Mouse (Mus musculus) midbrain, embryonic 16.5 days (tissue): Measurements from ENCODE around the gene Alk. TPM values are rescaled to one million over a fixed set of nuclear protein-coding genes. Genes with fewer than 3 reads are reported as not detected.

Experiments
- ATAC-seq: fragments of 200-750 bp; cut with Nextera tagmentation; 2 replicates; pipeline ENCODE4 v1.8.0; 2017; ENCODE audit warnings: moderate TSS enrichment
- H3K27ac ChIP-seq: fragments of 300-500 bp; sonication (generic); 2 replicates; pipeline ENCODE4 v1.5.1; 2014; ENCODE audit warnings: mild to moderate bottlenecking, low read length, mixed read lengths
- H3K27me3 ChIP-seq: fragments of 300-500 bp; sonication (generic); 2 replicates; pipeline ENCODE4 v1.6.1; 2014; ENCODE audit warnings: low read depth, low read length, mixed read lengths; ENCODE audit not compliant: control insufficient read depth, insufficient read depth
- H3K36me3 ChIP-seq: fragments of 300-500 bp; sonication (generic); 2 replicates; pipeline ENCODE4 v1.6.1; 2014; ENCODE audit warnings: mild to moderate bottlenecking, low read length, moderate library complexity, mixed read lengths; ENCODE audit not compliant: control insufficient read depth, insufficient read depth
- H3K4me1 ChIP-seq: fragments of 300-500 bp; sonication (generic); 2 replicates; pipeline ENCODE4 v1.6.1; 2014; ENCODE audit warnings: mild to moderate bottlenecking, low read length, mixed read lengths; ENCODE audit not compliant: control insufficient read depth, insufficient read depth
- H3K4me2 ChIP-seq: fragments of 300-500 bp; sonication (generic); 2 replicates; pipeline ENCODE4 v1.6.1; 2014; ENCODE audit warnings: mild to moderate bottlenecking, low read length, mixed read lengths
- H3K4me3 ChIP-seq: fragments of 300-500 bp; sonication (generic); 2 replicates; pipeline ENCODE4 v1.5.1; 2014; ENCODE audit warnings: low read depth, mild to moderate bottlenecking, low read length, moderate library complexity, mixed read lengths
- H3K9ac ChIP-seq: fragments of 300-500 bp; sonication (generic); 2 replicates; pipeline ENCODE4 v1.6.1; 2014; ENCODE audit warnings: low read depth, low read length, mixed read lengths
- H3K9me3 ChIP-seq: fragments of 300-500 bp; sonication (generic); replicated peaks from 2 replicates; pipeline ENCODE4 v1.6.1; 2014; ENCODE audit warnings: mild to moderate bottlenecking, low read length, mixed read lengths; ENCODE audit not compliant: control insufficient read depth, poor library complexity, severe bottlenecking
- WGBS: fragments of 180-500 bp; shearing (Covaris S2); extraction: QIAGEN DNeasy Blood & Tissue Kit; methylation state at CpG from one replicate; pipeline ENCODE4 v1.1.7; 2014; 5-methylcytosine and 5-hydroxymethylcytosine counted together
- polyA plus RNA-seq: library from polyadenylated mRNA; unstranded; fragments of >200 nt; fragmentation: Nextera tagmentation; extraction: Ambion mirVana; gene quantifications from 2 replicates; pipeline ENCODE4 v1.2.1, GENCODE M21; 2015

The Alk gene
- 7.6 and 7.8 TPM in 2 replicates for polyA plus RNA-seq

DNA sequence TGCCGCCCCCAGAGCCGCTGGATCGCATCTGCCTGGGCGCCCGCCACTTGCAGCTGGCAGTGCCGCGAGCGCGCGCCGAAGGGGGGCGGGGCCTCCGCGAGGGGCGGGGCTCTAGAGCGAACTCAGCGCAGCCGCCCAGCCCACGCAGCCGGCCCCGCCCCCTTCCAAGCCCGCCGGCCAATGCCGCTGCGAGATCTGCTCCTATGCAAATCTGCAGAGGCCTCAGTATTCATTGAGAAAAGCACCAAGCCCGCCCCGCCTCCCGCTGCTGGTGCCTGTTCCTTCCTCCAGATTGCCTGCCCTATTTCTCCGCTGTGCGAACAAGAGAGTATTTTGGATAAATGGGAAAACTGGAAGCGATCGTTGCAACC, at the start of gene Alk:
Gene Alk, minus strand, starts transcription at position 18 of the 371 bp plus-strand sequence.
- Histone ChIP-seq H3K4me3 (peak within 1 kb of the TSS; percentile 71), H3K27ac (peak within 1 kb of the TSS; percentile 45; the same call in 1 of the 2 replicates), H3K27me3 (no peaks in the 10 kb centered on the region; the same call in none of the 2 replicates), H3K9me3 (no peaks in the 10 kb centered on the region), H3K9ac (peak within 1 kb of the TSS; percentile 74), H3K36me3 (no peaks in the 10 kb centered on the region), H3K4me2 (peak within 1 kb of the TSS; percentile 70), H3K4me1 (peaks cover 8% of the 10 kb centered on the region)
- WGBS, result under 1% methylated on average over 25 of the region's 32 CpGs
- ATAC-seq, result peak; percentile 95

GRCm38 (mm10) chr17:72652801-72653200, 48.4 kb upstream of the Alk start:
- H3K27ac ChIP-seq, result no peak overlapping the region
- peaks cover 1% of the 10 kb centered on the region; the same call in 1 of the 2 replicates for H3K4me1 ChIP-seq
- H3K9ac ChIP-seq, result no peak overlapping the region
- no peaks in the 10 kb centered on the region for H3K36me3 ChIP-seq
- H3K4me3 ChIP-seq, result no peak overlapping the region
- no peak overlapping the region for H3K4me2 ChIP-seq
- 79% methylated on average over 1 of the region's 1 CpGs for WGBS
- no peak for ATAC-seq
- no peaks in the 10 kb centered on the region for H3K9me3 ChIP-seq
- no peaks in the 10 kb centered on the region for H3K27me3 ChIP-seq

GRCm38 (mm10) chr17:72648607-72649217, 44.3 kb upstream of the Alk start:
- ATAC-seq, result no peak
- 76% methylated on average over 6 of the region's 6 CpGs for WGBS

GRCm38 (mm10) chr17:72646167-72646566, 41.7 kb upstream of the Alk start:
- Histone ChIP-seq H3K9ac (no peak overlapping the region), H3K27me3 (no peaks in the 10 kb centered on the region), H3K9me3 (no peaks in the 10 kb centered on the region), H3K4me1 (no peaks in the 10 kb centered on the region), H3K27ac (no peak overlapping the region), H3K36me3 (no peaks in the 10 kb centered on the region), H3K4me3 (no peak overlapping the region), H3K4me2 (no peak overlapping the region)
- ATAC-seq, result no peak
- 89% methylated on average over 5 of the region's 5 CpGs for WGBS

More at GRCm38 (mm10) chr17:72648607-72649217, 44.3 kb upstream of the Alk start:
- Histone ChIP-seq H3K9ac (no peak overlapping the region), H3K4me3 (no peak overlapping the region), H3K9me3 (no peaks in the 10 kb centered on the region), H3K4me2 (no peak overlapping the region), H3K27ac (no peak overlapping the region), H3K36me3 (no peaks in the 10 kb centered on the region), H3K4me1 (no peaks in the 10 kb centered on the region), H3K27me3 (no peaks in the 10 kb centered on the region)

- Histone ChIP-seq H3K4me1 (peaks cover 4% of the 10 kb centered on the region; the same call in 1 of the 2 replicates), H3K27ac (no peak overlapping the region), H3K36me3 (no peaks in the 10 kb centered on the region), H3K9me3 (no peaks in the 10 kb centered on the region), H3K9ac (no peak overlapping the region), H3K27me3 (no peaks in the 10 kb centered on the region), H3K4me3 (no peak overlapping the region), H3K4me2 (no peak overlapping the region)
- WGBS, result 48% methylated on average over 4 of the region's 4 CpGs
- ATAC-seq, result no peak
Observed at GRCm38 (mm10) chr17:72640095-72640494, 35.7 kb upstream of the Alk start.

GRCm38 (mm10) chr17:72639400-72639799, 35.0 kb upstream of the Alk start:
- 81% methylated on average over 7 of the region's 7 CpGs for WGBS
- H3K4me3 ChIP-seq, result no peak overlapping the region
- H3K4me1 ChIP-seq, result peaks cover 4% of the 10 kb centered on the region; the same call in 1 of the 2 replicates
- no peak overlapping the region for H3K4me2 ChIP-seq
- no peaks in the 10 kb centered on the region for H3K36me3 ChIP-seq
- H3K9me3 ChIP-seq, result no peaks in the 10 kb centered on the region
- ATAC-seq, result no peak
- no peak overlapping the region for H3K9ac ChIP-seq
- no peaks in the 10 kb centered on the region for H3K27me3 ChIP-seq
- H3K27ac ChIP-seq, result no peak overlapping the region

GRCm38 (mm10) chr17:72606251-72606650, 1.8 kb upstream of the Alk start:
- peaks cover 8% of the 10 kb centered on the region for H3K4me1 ChIP-seq
- 6% methylated on average over 4 of the region's 4 CpGs for WGBS
- H3K9ac ChIP-seq, result no peak overlapping the region
- H3K27me3 ChIP-seq, result no peaks in the 10 kb centered on the region; the same call in 1 of the 2 replicates
- ATAC-seq, result no peak
- H3K36me3 ChIP-seq, result no peaks in the 10 kb centered on the region
- no peak overlapping the region for H3K27ac ChIP-seq
- no peak overlapping the region for H3K4me2 ChIP-seq
- H3K4me3 ChIP-seq, result no peak overlapping the region
- H3K9me3 ChIP-seq, result no peaks in the 10 kb centered on the region

DNA sequence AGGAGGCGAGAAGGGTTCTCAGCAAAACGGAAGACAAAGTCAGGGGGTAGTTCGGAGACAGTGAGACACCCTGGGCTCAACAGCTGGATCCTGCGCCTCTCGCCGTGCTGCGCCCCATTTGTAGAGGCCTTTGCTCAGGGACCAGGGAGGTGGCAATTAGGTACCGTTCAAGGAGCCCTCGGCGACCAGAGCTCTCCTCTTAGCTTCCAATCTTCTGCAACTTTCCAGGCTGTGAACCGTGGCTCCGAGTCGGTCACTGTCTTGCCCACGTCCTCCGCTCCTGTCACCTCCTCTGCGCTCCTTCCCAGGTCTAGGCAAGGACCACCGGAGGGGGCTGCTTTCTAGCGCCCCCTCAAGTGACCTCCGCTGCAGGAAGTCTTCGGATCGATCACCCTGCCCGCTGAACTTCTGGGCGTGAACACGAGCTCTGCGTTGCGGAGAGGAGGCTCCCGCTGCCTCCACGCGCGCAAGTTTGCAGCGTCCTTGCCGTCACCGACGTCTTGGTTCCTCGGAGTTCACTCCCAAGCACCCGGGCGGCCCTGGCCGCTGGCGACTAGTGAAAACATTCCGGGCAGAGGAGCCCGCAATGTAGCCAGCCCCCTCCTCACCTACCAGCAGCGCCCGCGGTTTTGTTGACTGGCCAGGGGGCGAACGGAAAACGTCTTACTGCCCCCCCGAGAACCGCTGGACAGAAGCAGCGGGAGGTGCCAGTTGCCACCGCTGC, 379 bp downstream of the Alk start:
- H3K9ac ChIP-seq, result peak overlapping the region; percentile 74
- H3K4me3 ChIP-seq, result peak overlapping the region; percentile 71
- peaks cover 8% of the 10 kb centered on the region for H3K4me1 ChIP-seq
- WGBS, result 1% methylated on average over 51 of the region's 51 CpGs
- no peaks in the 10 kb centered on the region for H3K9me3 ChIP-seq
- H3K27ac ChIP-seq, result 0 out of 2 replicates have a peak overlapping the region, but pooled peaks have one; percentile 4
- no peaks in the 10 kb centered on the region; the same call in none of the 2 replicates for H3K27me3 ChIP-seq
- peak overlapping the region; percentile 70 for H3K4me2 ChIP-seq
- H3K36me3 ChIP-seq, result no peaks in the 10 kb centered on the region
- peak; percentile 71 for ATAC-seq
